Mouse (Mus musculus) hindbrain, embryonic 12.5 days (tissue): ENCODE measurements around the gene Mapk11. TPM values are rescaled to one million over a fixed set of nuclear protein-coding genes. Genes with fewer than 3 reads are reported as not detected.

Experiments
- ATAC-seq: fragments of 200-750 bp; cut with Nextera tagmentation; 2 replicates; pipeline ENCODE4 v1.8.0; 2017; ENCODE audit warnings: moderate TSS enrichment; ENCODE audit not compliant: low FRiP score
- H3K27ac ChIP-seq: fragments of 300-500 bp; sonication (generic); 2 replicates; pipeline ENCODE4 v1.5.1; 2016; ENCODE audit warnings: mild to moderate bottlenecking
- H3K27me3 ChIP-seq: fragments of 300-500 bp; sonication (generic); 2 replicates; pipeline ENCODE4 v1.6.1; 2016; ENCODE audit warnings: mild to moderate bottlenecking
- H3K36me3 ChIP-seq: fragments of 300-500 bp; sonication (generic); 2 replicates; pipeline ENCODE4 v1.6.1; 2016; ENCODE audit warnings: mild to moderate bottlenecking
- H3K4me1 ChIP-seq: fragments of 300-500 bp; sonication (generic); 2 replicates; pipeline ENCODE4 v1.6.1; 2016
- H3K4me2 ChIP-seq: fragments of 300-500 bp; sonication (generic); replicated peaks from 2 replicates; pipeline ENCODE4 v1.6.1; 2016; ENCODE audit warnings: mild to moderate bottlenecking
- H3K4me3 ChIP-seq: fragments of 300-500 bp; sonication (generic); 2 replicates; pipeline ENCODE4 v1.5.1; 2016; ENCODE audit warnings: mild to moderate bottlenecking
- H3K9ac ChIP-seq: fragments of 300-500 bp; sonication (generic); 2 replicates; pipeline ENCODE4 v1.6.1; 2016; ENCODE audit warnings: mild to moderate bottlenecking, moderate library complexity
- H3K9me3 ChIP-seq: fragments of 300-500 bp; sonication (generic); replicated peaks from 2 replicates; pipeline ENCODE4 v1.6.1; 2016; ENCODE audit warnings: mild to moderate bottlenecking
- WGBS: fragments of 180-500 bp; shearing (Covaris S2); methylation state at CpG from one replicate; pipeline ENCODE4 v1.1.7; 2016; 5-methylcytosine and 5-hydroxymethylcytosine counted together
- polyA plus RNA-seq: library from polyadenylated mRNA; unstranded; fragments of >200 nt; fragmentation: Nextera tagmentation; extraction: Ambion mirVana; gene quantifications from 2 replicates; pipeline ENCODE4 v1.2.1, GENCODE M21; 2016

Gene Mapk11
- polyA plus RNA-seq, 1 experiment from 2014 or later = 41.9 TPM

GRCm38 (mm10) chr15:89180081-89180541 lies 30.7 kb upstream of the Mapk11 start:
- H3K36me3 ChIP-seq = peaks cover 4% of the 10 kb centered on the region; the same call in 1 of the 2 replicates
- WGBS = under 1% methylated on average over 26 of the region's 26 CpGs
- no peak; the same call in 1 of the 2 replicates for ATAC-seq
- H3K9ac ChIP-seq = peak overlapping the region; percentile 95
- peak overlapping the region; percentile 80 for H3K4me3 ChIP-seq
- H3K27ac ChIP-seq = peak overlapping the region; percentile 96
- no peaks in the 10 kb centered on the region for H3K27me3 ChIP-seq
- H3K4me1 ChIP-seq = peaks cover 70% of the 10 kb centered on the region
- no peaks in the 10 kb centered on the region for H3K9me3 ChIP-seq
- peak overlapping the region; percentile 93 for H3K4me2 ChIP-seq

- peak overlapping the region; percentile 93 for H3K4me2 ChIP-seq
- peak overlapping the region; percentile 80 for H3K4me3 ChIP-seq
- H3K9me3 ChIP-seq = no peaks in the 10 kb centered on the region
- H3K9ac ChIP-seq = peak overlapping the region; percentile 95
- peaks cover under 1% of the 10 kb centered on the region; the same call in 1 of the 2 replicates for H3K36me3 ChIP-seq
- peak overlapping the region; percentile 96 for H3K27ac ChIP-seq
- peaks cover 75% of the 10 kb centered on the region for H3K4me1 ChIP-seq
- H3K27me3 ChIP-seq = no peaks in the 10 kb centered on the region
- under 1% methylated on average over 6 of the region's 6 CpGs for WGBS
- ATAC-seq = no peak
Measured at GRCm38 (mm10) chr15:89179630-89179964, 30.2 kb upstream of the Mapk11 start.

GRCm38 (mm10) chr15:89178954-89179629 lies 29.7 kb upstream of the Mapk11 start:
- H3K9me3 ChIP-seq = no peaks in the 10 kb centered on the region
- H3K27me3 ChIP-seq = no peaks in the 10 kb centered on the region
- peak overlapping the region; percentile 95 for H3K9ac ChIP-seq
- peak overlapping the region; percentile 80 for H3K4me3 ChIP-seq
- peak overlapping the region; percentile 93 for H3K4me2 ChIP-seq
- ATAC-seq = no peak
- no peaks in the 10 kb centered on the region for H3K36me3 ChIP-seq
- peaks cover 77% of the 10 kb centered on the region for H3K4me1 ChIP-seq
- H3K27ac ChIP-seq = peak overlapping the region; percentile 96
- 2% methylated on average over 16 of the region's 16 CpGs for WGBS

GRCm38 (mm10) chr15:89178260-89178860 lies 28.9 kb upstream of the Mapk11 start:
- H3K4me3 ChIP-seq = peak overlapping the region; percentile 80
- no peak overlapping the region for H3K27ac ChIP-seq
- peaks cover 81% of the 10 kb centered on the region for H3K4me1 ChIP-seq

GRCm38 (mm10) chr15:89177576-89178259 lies 28.3 kb upstream of the Mapk11 start:
- no peaks in the 10 kb centered on the region for H3K9me3 ChIP-seq
- H3K36me3 ChIP-seq = no peaks in the 10 kb centered on the region
- H3K27me3 ChIP-seq = no peaks in the 10 kb centered on the region
- H3K4me3 ChIP-seq = 0 out of 2 replicates have a peak overlapping the region, but pooled peaks have one; percentile 4
- H3K4me1 ChIP-seq = peaks cover 86% of the 10 kb centered on the region
- ATAC-seq = no peak
- peak overlapping the region; percentile 93 for H3K4me2 ChIP-seq
- peak overlapping the region; percentile 24 for H3K9ac ChIP-seq
- H3K27ac ChIP-seq = peak overlapping the region; percentile 35; the same call in 1 of the 2 replicates
- 78% methylated on average over 2 of the region's 4 CpGs for whole genome bisulfite sequencing

More at GRCm38 (mm10) chr15:89178260-89178860, 28.9 kb upstream of the Mapk11 start:
- no peak for ATAC-seq
- Histone ChIP-seq H3K4me2 (peak overlapping the region; percentile 93), H3K9ac (peak overlapping the region; percentile 95; the same call in 1 of the 2 replicates), H3K9me3 (no peaks in the 10 kb centered on the region), H3K27me3 (no peaks in the 10 kb centered on the region), H3K36me3 (no peaks in the 10 kb centered on the region)
- WGBS = 73% methylated on average over 7 of the region's 7 CpGs

- WGBS = 14% methylated on average over 5 of the region's 5 CpGs
- peak overlapping the region; percentile 93 for H3K4me2 ChIP-seq
- 0 out of 2 replicates have a peak overlapping the region, but pooled peaks have one; percentile 4 for H3K4me3 ChIP-seq
- ATAC-seq = no peak
- H3K4me1 ChIP-seq = peaks cover 86% of the 10 kb centered on the region
- H3K27ac ChIP-seq = peak overlapping the region; percentile 35; the same call in 1 of the 2 replicates
- H3K27me3 ChIP-seq = no peaks in the 10 kb centered on the region
- H3K36me3 ChIP-seq = no peaks in the 10 kb centered on the region
- H3K9me3 ChIP-seq = no peaks in the 10 kb centered on the region
- H3K9ac ChIP-seq = peak overlapping the region; percentile 24; the same call in 1 of the 2 replicates
Measured at GRCm38 (mm10) chr15:89177121-89177520, 27.7 kb upstream of the Mapk11 start.

- Histone ChIP-seq H3K36me3 (no peaks in the 10 kb centered on the region), H3K9me3 (no peaks in the 10 kb centered on the region), H3K4me1 (peaks cover 89% of the 10 kb centered on the region), H3K27ac (no peak overlapping the region), H3K4me2 (no peak overlapping the region), H3K9ac (no peak overlapping the region), H3K27me3 (no peaks in the 10 kb centered on the region), H3K4me3 (no peak overlapping the region)
- ATAC-seq = no peak
- WGBS = 86% methylated on average over 13 of the region's 13 CpGs
Measured at GRCm38 (mm10) chr15:89175411-89176155, 26.2 kb upstream of the Mapk11 start.

GRCm38 (mm10) chr15:89174889-89175339 lies 25.5 kb upstream of the Mapk11 start:
- 60% methylated on average over 11 of the region's 11 CpGs for WGBS
- Histone ChIP-seq H3K4me2 (no peak overlapping the region), H3K27me3 (no peaks in the 10 kb centered on the region), H3K9ac (no peak overlapping the region), H3K36me3 (0 out of 2 replicates have a peak, but pooled peaks cover 3% of the 10 kb centered on the region), H3K27ac (no peak overlapping the region), H3K4me1 (peaks cover 95% of the 10 kb centered on the region), H3K9me3 (no peaks in the 10 kb centered on the region), H3K4me3 (no peak overlapping the region)
- ATAC-seq = no peak

GRCm38 (mm10) chr15:89173906-89174214 lies 24.4 kb upstream of the Mapk11 start:
- WGBS = under 1% methylated on average over 15 of the region's 15 CpGs
- Histone ChIP-seq H3K36me3 (0 out of 2 replicates have a peak, but pooled peaks cover 3% of the 10 kb centered on the region), H3K4me2 (peak overlapping the region; percentile 100), H3K4me3 (peak overlapping the region; percentile 54), H3K27me3 (no peaks in the 10 kb centered on the region), H3K27ac (no peak overlapping the region; the same call in 1 of the 2 replicates), H3K9ac (peak overlapping the region; percentile 79), H3K4me1 (peaks cover 97% of the 10 kb centered on the region), H3K9me3 (no peaks in the 10 kb centered on the region)
- peak; percentile 33; the same call in 1 of the 2 replicates for ATAC-seq

GRCm38 (mm10) chr15:89173024-89173905 lies 23.8 kb upstream of the Mapk11 start:
- H3K4me2 ChIP-seq = peak overlapping the region; percentile 100
- no peaks in the 10 kb centered on the region for H3K9me3 ChIP-seq
- peak; percentile 57 for ATAC-seq
- H3K4me3 ChIP-seq = peak overlapping the region; percentile 54
- under 1% methylated on average over 65 of the region's 65 CpGs for WGBS
- H3K9ac ChIP-seq = peak overlapping the region; percentile 79
- H3K27me3 ChIP-seq = no peaks in the 10 kb centered on the region
- H3K27ac ChIP-seq = peak overlapping the region; percentile 81
- peaks cover 92% of the 10 kb centered on the region for H3K4me1 ChIP-seq
- H3K36me3 ChIP-seq = peaks cover 6% of the 10 kb centered on the region
